Mouse (Mus musculus): ENCODE measurements around the gene Kcnj4. TPM values are rescaled to one million over a fixed set of nuclear protein-coding genes. Genes with fewer than 3 reads are reported as not detected.
A peak's percentile ranks its signal among the peaks of the same experiment; 100 is the strongest.

Gene Kcnj4
- polyA plus RNA-seq, 1 experiment from 2014 or later, result not detected

GRCm38 (mm10) chr15:79527192-79527591, 22.2 kb upstream of the Kcnj4 start:
- Histone ChIP-seq H3K9me3 (ENCODE audit: low read length) (no peaks in the 10 kb centered on the region), H3K27me3 (ENCODE audit: insufficient read depth, low read length) (no peaks in the 10 kb centered on the region), H3K4me3 (ENCODE audit: low read depth, low read length) (no peak overlapping the region), H3K4me1 (ENCODE audit: insufficient read depth) (peaks cover 4% of the 10 kb centered on the region; the same call in 1 of the 2 replicates), H3K9ac (replicated peaks) (no peak overlapping the region), H3K36me3 (replicated peaks; ENCODE audit: insufficient read depth, low read length) (peaks cover 55% of the 10 kb centered on the region), H3K4me2 (ENCODE audit: low read depth, low read length) (no peak overlapping the region), H3K27ac (ENCODE audit: low read depth) (no peak overlapping the region)
- WGBS (ENCODE audit: insufficient replicate concordance), result 75% methylated on average over 4 of the region's 4 CpGs
- no peak for DNase-seq
- TF ChIP-seq CTCF (IDR thresholded peaks at IDR 0.05; ENCODE audit: low read depth), result no peak
- TF ChIP-seq EP300 (IDR thresholded peaks at IDR 0.05; ENCODE audit: low read depth), result no peak
- no peak for ATAC-seq

- no peak for ATAC-seq
Measured at GRCm38 (mm10) chr15:79525979-79526768, 21.1 kb upstream of the Kcnj4 start.

GRCm38 (mm10) chr15:79525564-79525963, 20.5 kb upstream of the Kcnj4 start:
- ATAC-seq (no peak), DNase-seq (no peak)
- Histone ChIP-seq H3K4me1 (ENCODE audit: insufficient read depth) (peaks cover 4% of the 10 kb centered on the region; the same call in 1 of the 2 replicates), H3K9ac (replicated peaks) (no peak overlapping the region), H3K9me3 (ENCODE audit: low read length) (no peaks in the 10 kb centered on the region), H3K27me3 (ENCODE audit: insufficient read depth, low read length) (no peaks in the 10 kb centered on the region), H3K4me3 (ENCODE audit: low read depth, low read length) (no peak overlapping the region), H3K4me2 (ENCODE audit: low read depth, low read length) (no peak overlapping the region), H3K27ac (ENCODE audit: low read depth) (no peak overlapping the region), H3K36me3 (replicated peaks; ENCODE audit: insufficient read depth, low read length) (peaks cover 42% of the 10 kb centered on the region)
- 84% methylated on average over 5 of the region's 5 CpGs for WGBS (ENCODE audit: insufficient replicate concordance)
- TF ChIP-seq CTCF (IDR thresholded peaks at IDR 0.05; ENCODE audit: low read depth), result no peak
- no peak for TF ChIP-seq EP300 (IDR thresholded peaks at IDR 0.05; ENCODE audit: low read depth)

More at GRCm38 (mm10) chr15:79525979-79526768, 21.1 kb upstream of the Kcnj4 start:
- no peak overlapping the region for H3K9ac ChIP-seq (replicated peaks)
- 64% methylated on average over 9 of the region's 9 CpGs for WGBS (ENCODE audit: insufficient replicate concordance)
- no peaks in the 10 kb centered on the region for H3K27me3 ChIP-seq (ENCODE audit: insufficient read depth, low read length)
- no peak overlapping the region for H3K4me3 ChIP-seq (ENCODE audit: low read depth, low read length)
- TF ChIP-seq EP300 (IDR thresholded peaks at IDR 0.05; ENCODE audit: low read depth) (no peak), CTCF (IDR thresholded peaks at IDR 0.05; ENCODE audit: low read depth) (no peak)
- no peak overlapping the region; the same call in 1 of the 2 replicates for H3K27ac ChIP-seq (ENCODE audit: low read depth)
- H3K4me2 ChIP-seq (ENCODE audit: low read depth, low read length), result no peak overlapping the region
- H3K36me3 ChIP-seq (replicated peaks; ENCODE audit: insufficient read depth, low read length), result peaks cover 45% of the 10 kb centered on the region
- H3K4me1 ChIP-seq (ENCODE audit: insufficient read depth), result peaks cover 4% of the 10 kb centered on the region; the same call in 1 of the 2 replicates
- no peaks in the 10 kb centered on the region for H3K9me3 ChIP-seq (ENCODE audit: low read length)
- DNase-seq, result no peak

GRCm38 (mm10) chr15:79519400-79520220, 14.6 kb upstream of the Kcnj4 start:
- Histone ChIP-seq H3K4me1 (ENCODE audit: insufficient read depth) (peaks cover 13% of the 10 kb centered on the region), H3K27me3 (ENCODE audit: insufficient read depth, low read length) (peaks cover 38% of the 10 kb centered on the region), H3K9ac (replicated peaks) (no peak overlapping the region), H3K4me2 (ENCODE audit: low read depth, low read length) (0 out of 2 replicates have a peak overlapping the region, but pooled peaks have one; percentile 18), H3K4me3 (ENCODE audit: low read depth, low read length) (no peak overlapping the region), H3K27ac (ENCODE audit: low read depth) (no peak overlapping the region), H3K9me3 (ENCODE audit: low read length) (no peaks in the 10 kb centered on the region), H3K36me3 (replicated peaks; ENCODE audit: insufficient read depth, low read length) (no peaks in the 10 kb centered on the region)
- TF ChIP-seq CTCF (IDR thresholded peaks at IDR 0.05; ENCODE audit: low read depth) (no peak), EP300 (IDR thresholded peaks at IDR 0.05; ENCODE audit: low read depth) (no peak)
- no peak for ATAC-seq
- DNase-seq, result no peak
- WGBS (ENCODE audit: insufficient replicate concordance), result 49% methylated on average over 16 of the region's 16 CpGs

GRCm38 (mm10) chr15:79518571-79518970, 13.5 kb upstream of the Kcnj4 start:
- Histone ChIP-seq H3K9ac (replicated peaks) (no peak overlapping the region), H3K4me1 (ENCODE audit: insufficient read depth) (peaks cover 13% of the 10 kb centered on the region), H3K27ac (ENCODE audit: low read depth) (no peak overlapping the region), H3K4me3 (ENCODE audit: low read depth, low read length) (no peak overlapping the region), H3K27me3 (ENCODE audit: insufficient read depth, low read length) (peaks cover 48% of the 10 kb centered on the region), H3K36me3 (replicated peaks; ENCODE audit: insufficient read depth, low read length) (no peaks in the 10 kb centered on the region), H3K9me3 (ENCODE audit: low read length) (no peaks in the 10 kb centered on the region), H3K4me2 (ENCODE audit: low read depth, low read length) (no peak overlapping the region)
- TF ChIP-seq CTCF (IDR thresholded peaks at IDR 0.05; ENCODE audit: low read depth) (no peak), EP300 (IDR thresholded peaks at IDR 0.05; ENCODE audit: low read depth) (no peak)
- WGBS (ENCODE audit: insufficient replicate concordance), result 84% methylated on average over 3 of the region's 3 CpGs
- ATAC-seq (no peak), DNase-seq (no peak)

- ATAC-seq, result no peak
- Histone ChIP-seq H3K36me3 (replicated peaks; ENCODE audit: insufficient read depth, low read length) (no peaks in the 10 kb centered on the region), H3K4me2 (ENCODE audit: low read depth, low read length) (0 out of 2 replicates have a peak overlapping the region, but pooled peaks have one; percentile 83), H3K27me3 (ENCODE audit: insufficient read depth, low read length) (peaks cover 56% of the 10 kb centered on the region), H3K4me1 (ENCODE audit: insufficient read depth) (peaks cover 13% of the 10 kb centered on the region), H3K4me3 (ENCODE audit: low read depth, low read length) (no peak overlapping the region), H3K9me3 (ENCODE audit: low read length) (no peaks in the 10 kb centered on the region), H3K9ac (replicated peaks) (no peak overlapping the region), H3K27ac (ENCODE audit: low read depth) (no peak overlapping the region)
- no peak for DNase-seq
- WGBS (ENCODE audit: insufficient replicate concordance), result 82% methylated on average over 4 of the region's 4 CpGs
- TF ChIP-seq CTCF (IDR thresholded peaks at IDR 0.05; ENCODE audit: low read depth), result no peak
- TF ChIP-seq EP300 (IDR thresholded peaks at IDR 0.05; ENCODE audit: low read depth), result no peak
Measured at GRCm38 (mm10) chr15:79517710-79518109, 12.7 kb upstream of the Kcnj4 start.
